Mouse (Mus musculus) thymus, adult 2 months (tissue): Measurements from ENCODE around the gene Aym1.

ENCODE experiments used
- CTCF ChIP-seq: fragments of 200-500 bp; IDR thresholded peaks from 2 replicates; pipeline ENCODE4 v1.5.1; 2012; ENCODE audit warnings: mild to moderate bottlenecking, control low read depth, low read length, moderate library complexity, borderline replicate concordance; ENCODE audit not compliant: control insufficient read depth, poor library complexity, insufficient read depth; ENCODE audit errors: extremely low read depth
- POLR2A ChIP-seq: fragments of 200-500 bp; IDR thresholded peaks from 2 replicates; pipeline ENCODE4 v1.6.1; 2012; ENCODE audit warnings: mild to moderate bottlenecking, low read length, control low read depth, moderate library complexity; ENCODE audit not compliant: control insufficient read depth, poor library complexity, insufficient read depth; ENCODE audit errors: extremely low read depth

GRCm38 (mm10) chr5:113376292-113376691 is 19.2 kb downstream of the Aym1 start:
- TF ChIP-seq CTCF (no peak), POLR2A (no peak)
